8 mouse cellular contexts compared by ENCODE assay signal in genomic region chr17:53689946-53690345, GRCm38 (mm10). TPM values are rescaled to one million over a fixed set of nuclear protein-coding genes. Genes with fewer than 3 reads are reported as not detected.
DNase-seq lines count a peak whose midpoint lies in the region; ATAC-seq lines count a peak whose summit lies in the region.

No protein-coding gene starts in this region.

- peaks cover 20% of the 10 kb centered on the region for H3K36me3 ChIP-seq in heart, embryonic 13.5 days
- H3K36me3 ChIP-seq in hindbrain, embryonic 11.5 days (ENCODE audit: control insufficient read depth, insufficient read depth, low read length) = no peaks in the 10 kb centered on the region
- no peaks in the 10 kb centered on the region for H3K36me3 ChIP-seq in macrophage (ENCODE audit: inconsistent target)

- WGBS in heart, embryonic 13.5 days = 17% methylated on average over 7 of the region's 7 CpGs
- WGBS in hindbrain, embryonic 11.5 days = 25% methylated on average over 7 of the region's 7 CpGs
- WGBS in macrophage (ENCODE audit: missing documents) = 12% methylated on average over 7 of the region's 7 CpGs

- H3K79me2 ChIP-seq in macrophage (ENCODE audit: inconsistent target) = peaks cover 35% of the 10 kb centered on the region

- peak overlapping the region; percentile 89 for H3K9ac ChIP-seq in heart, embryonic 13.5 days
- H3K9ac ChIP-seq in hindbrain, embryonic 11.5 days (ENCODE audit: low read depth, low read length) = peak overlapping the region; percentile 80

- no peaks in the 10 kb centered on the region for H3K9me3 ChIP-seq in heart, embryonic 13.5 days
- no peaks in the 10 kb centered on the region for H3K9me3 ChIP-seq in hindbrain, embryonic 11.5 days (ENCODE audit: control insufficient read depth, low read length)

- H3K27ac ChIP-seq in heart, embryonic 13.5 days (replicated peaks) = peak overlapping the region; percentile 99
- peak overlapping the region; percentile 91 for H3K27ac ChIP-seq in hindbrain, embryonic 11.5 days (ENCODE audit: low read depth, low read length)
- peak overlapping the region; percentile 80 for H3K27ac ChIP-seq in macrophage

- H3K4me2 ChIP-seq in heart, embryonic 13.5 days = peak overlapping the region; percentile 83
- peak overlapping the region; percentile 63 for H3K4me2 ChIP-seq in hindbrain, embryonic 11.5 days (replicated peaks; ENCODE audit: low read depth, low read length)

- H3K4me1 ChIP-seq in heart, embryonic 13.5 days = peaks cover 21% of the 10 kb centered on the region
- no peaks in the 10 kb centered on the region for H3K4me1 ChIP-seq in hindbrain, embryonic 11.5 days (replicated peaks; ENCODE audit: control insufficient read depth, insufficient read depth, low read length)

- intact Hi-C loops in heart, postnatal 25 days (cut with DNase I) = loop anchor here (2.0 to 5.0 kb wide), 3 partner anchors 121 to 213 kb away; partner anchors contain the start of gene Rab5a

- H3K4me3 ChIP-seq in heart, embryonic 13.5 days = peak overlapping the region; percentile 78
- H3K4me3 ChIP-seq in hindbrain, embryonic 11.5 days (ENCODE audit: low read depth, low read length) = peak overlapping the region; percentile 55
- H3K4me3 ChIP-seq in macrophage (ENCODE audit: inconsistent target) = peak overlapping the region; percentile 57

- no peak for DNase-seq in heart, postnatal 25 days (ENCODE audit: low spot score)
- DNase-seq in MEL-GATA-1-ER (ENCODE audit: extremely low read depth, low read depth) = peak; percentile 33
- DNase-seq in hindbrain, embryonic 11.5 days (ENCODE audit: low spot score) = no peak
- DNase-seq in spleen, postnatal 14 days (ENCODE audit: low spot score in 2 of 2) = no peak
- DNase-seq in urinary bladder, postnatal 4 days (ENCODE audit: low spot score in 2 of 2) = no peak
- DNase-seq in thymus, postnatal 36 days = no peak

- no peak for ATAC-seq in heart, embryonic 13.5 days (ENCODE audit: extremely low read depth, insufficient number of reproducible peaks, low FRiP score, low TSS enrichment)
- ATAC-seq in hindbrain, embryonic 11.5 days (ENCODE audit: low FRiP score) = peak; percentile 25

- no peaks in the 10 kb centered on the region for H3K27me3 ChIP-seq in heart, embryonic 13.5 days (replicated peaks)
- no peaks in the 10 kb centered on the region for H3K27me3 ChIP-seq in hindbrain, embryonic 11.5 days (ENCODE audit: control insufficient read depth, insufficient read depth, low read length)

RNA-seq across cellular contexts. Expression of gene Sgo1, which starts 0.8 kb away (rescaled TPM):
- 17.9 TPM in 2 replicates for polyA plus RNA-seq in heart, embryonic 13.5 days (2015; fragmentation: Nextera tagmentation; extraction: Ambion mirVana)
- total RNA-seq in heart, postnatal 25 days (2021) = under 1 TPM; 0.31 TPM
- 37.1 and 43.8 TPM in 2 replicates for polyA plus RNA-seq in hindbrain, embryonic 11.5 days (2014; fragmentation: Nextera tagmentation; extraction: Ambion mirVana)
- total RNA-seq in macrophage (2018; cell fraction: chromatin; rRNA removed) = 1 to 10 TPM in 15 of 26 experiments, under 1 TPM in 8, not detected in 3; 0.20 to 4.8 (median 1.3) TPM
- total RNA-seq in macrophage (2018; cell fraction: cytosol; rRNA removed) = 1 to 10 TPM in 5 of 26 experiments, under 1 TPM in 21; 0.29 to 1.3 (median 0.61) TPM
- total RNA-seq in macrophage (2018; cell fraction: nucleus; rRNA removed) = 1 to 10 TPM in 9 of 26 experiments, under 1 TPM in 17; 0.13 to 8.4 (median 0.61) TPM
- polyA plus RNA-seq in macrophage (2018) = 0.23 to 2.2 TPM (median 1.2 TPM) in 3 replicates
